Mouse (Mus musculus) T-cell, adult 66 days (primary cell): Measurements from ENCODE around the gene Cebpg. TPM values are rescaled to one million over a fixed set of nuclear protein-coding genes. Genes with fewer than 3 reads are reported as not detected.

Experiments used
- total RNA-seq, 2 experiments: library from RNA; stranded (reverse); gene quantifications; 3 replicates in 1 of 2; 4 replicates in 1 of 2; pipeline ENCODE4 v1.2.4; 2023

Cebpg gene
- total RNA-seq, result 10 to 100 TPM; 31.4 to 31.6 TPM

GRCm38 (mm10) chr7:35056436-35056864 is at the start of gene Cebpg:
Gene Cebpg (minus strand): TSS chr7:35056573.

Other genes with a start within 250 kb of the Cebpg start
- not detected for gene Chst8, start 243.9 kb downstream of the Cebpg start, total RNA-seq
- 10 to 100 TPM; 31.6 to 31.8 TPM for gene Pepd, start 144.2 kb downstream of the Cebpg start, total RNA-seq
- gene Cebpa, start 62.7 kb upstream of the Cebpg start, total RNA-seq, result 1 to 10 TPM; 1.5 to 2.1 TPM
- 1 to 10 TPM in 1 of 2 experiments, not detected in 1; 2.0 TPM for gene Slc7a10, start 129.8 kb upstream of the Cebpg start, total RNA-seq
- gene Lrp3, start 158.9 kb upstream of the Cebpg start, total RNA-seq, result not detected